Mouse (Mus musculus) adrenal gland, postnatal 4 days (tissue): ENCODE results near the gene Med15. TPM values are rescaled to one million over a fixed set of nuclear protein-coding genes. Genes with fewer than 3 reads are reported as not detected.
"Not testable (repeated sequence)": the region's sequence is repeated elsewhere in the genome, so short reads cannot be mapped to it uniquely, and the experiment has no call there.

Source experiments
- DNase-seq, 2 experiments: peaks; one replicate each; pipeline ENCODE4 v3.0.0; 2021 to 2022; ENCODE audit warnings: low spot score in 2 of 2, mixed read lengths in 2 of 2
- long read RNA-seq, 2 experiments: library from polyadenylated mRNA; stranded (forward); transcript quantifications; one replicate each; pipeline ENCODE4 v2.0.0; 2021
- total RNA-seq, 2 experiments: library from RNA; stranded (reverse); gene quantifications; 2 replicates each; pipeline ENCODE4 v1.2.3; 2021

The Med15 gene
- 10 to 100 TPM; 68.8 to 70.3 TPM for total RNA-seq
- long read RNA-seq, experiment 1, partial matches to known transcripts: 4 of 19 reads
- long read RNA-seq, experiment 1, other reads (novel, unspliced or antisense): 11 of 19 reads
- long read RNA-seq, experiment 2, transcript Med15-201 (18 exons, 3,410 nt): major isoform, 8 of 47 reads
- long read RNA-seq, experiment 2, partial matches to known transcripts: 15 of 47 reads
- long read RNA-seq, experiment 2, other reads (novel, unspliced or antisense): 20 of 47 reads

DNA sequence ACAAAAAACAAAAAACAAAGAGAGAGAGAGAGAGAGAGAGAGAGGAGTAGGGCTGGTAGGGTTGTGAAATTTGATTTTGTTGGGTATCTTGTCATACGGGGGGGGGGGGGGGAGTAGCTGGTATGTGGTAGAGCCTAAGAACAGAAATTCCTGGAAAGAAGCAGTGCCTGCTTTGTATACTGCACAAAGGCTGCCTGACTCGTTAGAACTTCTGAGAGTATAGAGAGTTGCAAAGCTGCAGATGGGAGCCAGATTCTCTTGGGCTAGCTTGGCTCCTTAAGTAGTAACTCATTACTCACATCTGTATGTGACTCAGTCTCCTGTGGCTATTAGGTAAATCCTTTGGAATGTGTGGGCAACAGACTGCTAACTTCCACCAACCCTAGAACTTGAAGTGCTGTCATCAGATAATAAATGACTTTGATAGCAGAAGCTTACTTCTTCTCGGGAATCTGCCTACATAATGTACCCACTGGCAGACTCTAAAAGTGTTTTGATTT lies at the start of gene Med15:
Gene Med15 (minus strand): TSS at position 51 of the 500 bp plus-strand sequence.
- no peak for DNase-seq

- DNase-seq: no peak
These were observed 47.0 kb upstream of the Med15 start for GRCm38 (mm10) chr16:17779692-17780091.

DNA sequence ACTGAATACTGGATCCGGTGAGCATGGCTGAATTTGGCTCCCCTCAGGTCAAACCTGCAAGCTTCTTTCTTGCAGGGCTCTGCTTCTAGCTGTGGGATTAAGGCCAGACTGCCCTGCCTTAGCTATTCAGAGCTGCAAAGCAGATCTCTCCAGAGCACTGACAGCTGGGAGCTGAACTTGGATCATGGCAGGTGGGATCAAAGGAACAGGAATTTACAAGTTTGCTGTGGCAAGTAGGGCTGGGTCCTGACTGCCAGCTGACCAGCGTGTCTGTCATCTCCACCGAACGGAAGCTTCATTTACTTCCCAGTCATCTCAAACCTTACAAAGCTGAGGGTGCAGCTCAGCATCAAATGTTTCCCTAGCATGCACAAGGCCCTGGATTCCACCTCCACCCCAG lies 45.5 kb upstream of the Med15 start:
- DNase-seq: no peak

GRCm38 (mm10) chr16:17776828-17777227 lies 44.1 kb upstream of the Med15 start:
- no peak for DNase-seq

GRCm38 (mm10) chr16:17771117-17771865 lies 38.6 kb upstream of the Med15 start:
- DNase-seq: no peak

- no peak for DNase-seq
These were observed 36.1 kb upstream of the Med15 start for GRCm38 (mm10) chr16:17768834-17769233.

DNA sequence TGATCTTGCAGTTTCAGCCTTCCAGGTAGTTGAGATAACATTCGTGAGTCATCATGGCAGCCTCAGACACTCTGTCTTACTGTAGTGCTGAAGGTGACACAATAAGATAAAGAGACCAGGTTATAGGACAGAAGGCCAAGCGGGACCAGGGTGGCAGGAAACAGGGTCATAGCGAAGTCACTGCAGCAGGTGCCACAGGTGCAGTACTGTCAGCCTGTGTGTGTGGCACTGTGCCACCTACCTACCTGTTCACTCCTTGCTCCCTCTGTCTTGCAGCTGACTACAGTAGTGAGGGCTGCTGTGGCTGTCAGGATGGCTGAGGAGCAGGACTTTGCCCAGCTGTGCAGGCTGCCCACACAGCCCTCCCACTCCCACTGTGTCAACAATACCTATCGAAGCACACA lies 31.4 kb upstream of the Med15 start:
- DNase-seq: no peak

- DNase-seq: no peak
These were observed 28.4 kb upstream of the Med15 start for GRCm38 (mm10) chr16:17761074-17761473.

DNA sequence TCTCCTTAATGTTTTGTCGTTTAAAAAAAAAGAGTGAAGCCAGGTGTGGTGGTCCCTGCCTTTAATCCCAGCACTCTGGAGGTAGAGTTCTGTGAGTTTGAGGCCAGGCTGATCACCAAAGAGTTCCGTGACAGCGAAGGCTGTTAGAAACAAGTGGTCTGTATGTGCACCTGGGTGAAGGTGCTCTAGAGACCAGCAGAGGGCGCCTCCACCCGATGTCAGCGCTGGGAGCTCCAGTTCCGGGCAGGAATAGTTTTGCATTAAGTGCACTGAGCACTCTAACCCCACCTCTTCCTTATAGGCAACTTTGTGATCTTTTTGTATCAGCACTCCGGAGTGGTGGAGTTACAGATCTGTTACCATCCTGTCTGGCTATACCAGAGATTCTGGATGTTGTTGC lies 28.0 kb upstream of the Med15 start:
- no peak for DNase-seq

DNA sequence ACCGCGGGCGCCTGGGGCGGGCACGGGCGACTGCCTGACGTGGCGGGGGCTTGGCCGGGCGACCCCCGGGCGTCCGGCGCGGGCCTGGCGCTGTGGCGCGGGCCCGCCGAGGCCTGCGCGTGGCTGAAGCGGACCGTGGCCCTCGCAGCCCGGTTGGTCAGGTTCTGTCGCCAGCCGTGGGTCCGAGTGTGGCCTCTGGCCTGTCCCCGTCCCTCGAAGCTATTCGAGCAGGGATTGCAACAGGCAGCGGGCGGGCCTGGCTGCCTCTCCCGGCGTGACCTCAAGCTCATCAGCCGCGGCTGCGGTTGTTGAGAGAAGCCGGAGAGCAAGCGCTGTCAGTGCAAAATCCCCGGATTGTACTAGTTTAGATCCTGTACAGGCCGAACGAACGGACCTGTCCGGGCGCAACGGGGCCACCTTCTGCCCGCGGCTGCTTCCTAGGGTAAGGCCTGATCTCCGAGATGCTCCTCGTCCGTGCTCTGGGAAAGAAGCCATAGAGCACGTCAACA lies 27.2 kb upstream of the Med15 start:
- peak in 1 of 2 experiments; percentile 38 for DNase-seq

DNA sequence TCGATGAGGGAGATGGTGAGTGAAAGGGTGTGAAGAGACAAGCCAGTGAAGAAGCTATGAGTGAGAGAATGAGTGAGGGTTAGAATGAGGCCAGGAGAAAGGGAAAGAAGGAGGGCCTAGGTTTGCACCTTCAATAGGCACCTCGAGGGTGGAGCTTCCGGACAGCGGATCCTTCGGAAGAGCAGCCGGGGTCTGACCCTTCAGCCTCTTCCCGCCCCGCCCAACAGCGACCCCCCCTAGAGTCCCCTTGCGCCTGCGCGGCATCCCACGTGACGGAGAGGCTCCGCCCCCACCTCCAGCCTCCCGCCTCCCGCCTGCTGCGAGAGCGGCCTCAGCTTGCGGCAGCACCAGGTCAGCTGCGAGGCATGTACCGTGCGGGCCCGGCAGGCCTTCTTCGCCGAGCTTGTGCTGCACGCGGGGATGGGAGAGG lies 26.7 kb upstream of the Med15 start, which contains the start of gene Klhl22:
Gene Klhl22 (plus strand): TSS at position 275 of the 430 bp plus-strand sequence.
- DNase-seq: peak; percentile 82 to 85

GRCm38 (mm10) chr16:17758902-17759301 lies 26.2 kb upstream of the Med15 start:
- no peak for DNase-seq

DNA sequence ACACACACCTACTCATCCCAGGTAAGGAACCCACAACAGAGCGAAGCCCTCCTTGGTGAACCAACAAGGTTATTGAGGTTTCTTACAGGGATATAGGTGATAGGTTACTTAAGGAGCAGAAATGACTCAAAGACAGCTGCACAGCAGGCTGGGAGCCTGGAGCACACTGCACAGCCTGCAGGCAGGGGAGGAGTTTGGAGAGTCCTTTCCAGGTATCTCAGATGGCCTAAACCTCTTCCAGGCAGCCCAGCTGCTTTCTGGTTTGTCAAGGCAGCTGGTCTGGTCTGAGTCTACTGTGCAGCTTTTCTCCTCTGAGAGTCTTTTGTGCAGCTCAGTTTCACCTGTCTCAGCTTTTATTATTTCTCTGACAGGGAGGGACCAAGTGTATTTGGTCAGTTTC lies 25.1 kb upstream of the Med15 start:
- no peak for DNase-seq

DNA sequence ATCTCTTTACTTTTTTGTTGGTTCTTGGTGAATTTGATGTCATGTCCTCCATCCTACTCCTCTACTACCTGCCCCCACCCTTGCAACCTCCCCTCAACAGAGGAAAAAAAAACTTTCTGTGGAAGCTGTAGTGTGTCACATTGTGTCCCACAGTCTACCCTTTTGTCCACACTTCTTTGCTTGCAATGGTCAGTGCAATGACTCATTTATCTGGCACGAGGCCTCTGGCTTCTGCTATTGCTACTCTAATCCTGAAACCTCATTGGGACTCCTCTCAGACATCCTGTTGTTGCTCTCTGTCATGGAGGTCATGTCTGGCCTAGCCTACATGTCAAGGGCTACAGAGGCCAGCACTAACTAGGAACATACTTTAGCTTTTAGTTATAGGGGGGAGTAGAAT lies 21.0 kb upstream of the Med15 start:
- no peak for DNase-seq

DNA sequence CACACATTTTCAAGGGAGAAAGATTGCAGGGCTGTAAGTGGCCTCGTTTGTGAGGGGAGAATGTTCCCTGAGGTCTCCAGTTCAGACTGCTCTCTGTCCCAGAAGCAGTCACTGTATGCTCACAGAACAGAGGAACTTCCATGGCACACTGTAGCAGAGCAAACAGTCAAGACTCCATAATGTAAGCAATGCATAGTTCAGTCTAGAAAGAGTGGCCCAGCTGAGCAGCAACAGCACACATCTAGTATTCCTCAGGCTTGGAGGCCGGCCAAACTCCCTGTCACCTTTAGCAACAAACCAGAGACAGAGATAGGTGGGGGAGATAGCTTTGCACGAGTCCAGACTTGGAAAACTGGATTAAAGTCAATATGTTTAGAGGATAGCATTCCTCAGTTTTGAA lies 20.3 kb upstream of the Med15 start:
- no peak for DNase-seq

DNA sequence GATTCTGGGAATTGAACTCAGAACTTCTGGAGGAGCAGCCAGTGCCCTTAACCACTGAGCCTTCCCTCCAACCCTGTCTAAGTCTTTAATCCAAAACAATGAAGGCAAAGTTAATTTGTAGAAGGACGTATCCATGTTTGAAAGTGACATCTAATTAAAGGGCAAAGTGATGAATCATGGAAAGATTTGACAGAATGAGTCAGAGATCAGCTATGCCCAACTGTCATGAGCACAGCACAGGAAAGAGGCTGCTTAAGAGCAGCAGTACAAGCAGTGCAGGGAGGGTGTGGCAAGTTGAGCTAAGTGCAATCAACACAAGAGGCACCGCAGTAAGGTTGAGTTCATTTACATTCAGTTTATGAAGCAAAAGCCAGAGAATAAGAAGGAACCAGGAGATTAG lies 12.4 kb upstream of the Med15 start:
- DNase-seq: no peak

GRCm38 (mm10) chr16:17744536-17744935 lies 11.8 kb upstream of the Med15 start:
- DNase-seq: no peak

DNA sequence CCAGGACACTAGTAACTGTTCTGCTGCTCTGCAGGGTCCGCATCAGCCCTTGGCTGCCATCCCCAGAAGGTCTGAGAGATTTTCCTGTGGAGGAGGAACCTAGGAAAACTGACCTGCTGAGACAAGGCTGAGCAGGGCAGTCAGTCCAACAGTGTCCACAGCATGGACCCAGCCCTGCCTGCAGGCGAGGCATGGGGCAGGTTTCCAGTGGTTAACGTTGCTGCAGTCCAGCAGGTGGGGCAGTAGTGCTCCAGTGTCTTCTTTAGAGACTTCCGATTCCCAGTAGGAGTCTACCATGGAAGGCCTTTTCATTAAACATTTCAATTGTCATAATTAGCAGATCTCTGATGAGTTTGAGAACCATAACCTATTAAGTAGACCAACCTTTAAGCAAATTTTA lies 10.6 kb upstream of the Med15 start:
- no peak for DNase-seq

DNA sequence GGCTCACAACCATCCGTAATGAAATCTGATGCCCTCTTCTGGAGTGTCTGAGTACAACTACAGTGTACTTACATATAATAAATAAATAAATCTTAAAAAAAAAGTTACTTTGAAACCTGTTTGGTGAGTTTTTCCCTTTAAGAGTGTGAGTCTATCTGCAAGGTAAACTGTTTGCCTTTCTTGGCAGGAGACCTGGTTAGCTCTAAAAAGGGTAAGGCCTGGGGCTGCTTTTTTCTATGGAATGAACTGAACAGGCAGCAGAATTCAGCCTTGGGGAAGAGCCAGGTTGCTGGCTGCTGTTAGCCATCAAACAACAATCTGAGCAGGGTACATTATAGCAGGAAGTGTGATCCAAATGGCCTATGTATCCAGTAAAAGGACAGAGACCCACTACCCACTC lies 10.1 kb upstream of the Med15 start:
- no peak for DNase-seq

- no peak for DNase-seq
These were observed 7.4 kb upstream of the Med15 start for GRCm38 (mm10) chr16:17740080-17740479.

GRCm38 (mm10) chr16:17736156-17736555 lies 3.5 kb upstream of the Med15 start:
- no peak for DNase-seq

DNA sequence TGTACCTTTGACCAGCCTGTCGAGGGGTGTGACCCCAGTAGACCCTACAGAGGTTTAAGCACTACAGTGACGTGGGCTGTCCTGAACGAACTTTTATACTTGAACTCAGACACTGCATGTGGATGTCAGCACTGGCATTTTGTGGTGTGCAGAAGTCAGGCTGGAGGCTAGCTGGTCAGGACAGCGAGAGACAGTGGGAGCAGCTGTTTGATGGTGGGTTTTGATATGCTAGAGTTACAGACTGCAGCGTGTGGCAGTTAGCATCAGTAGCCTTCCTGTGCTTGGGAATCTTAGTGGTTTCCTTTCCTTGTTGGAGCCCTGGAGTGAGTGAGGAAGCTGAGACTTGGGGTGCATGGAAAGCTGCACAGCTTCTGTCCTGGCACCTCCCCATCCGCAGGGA lies 2.2 kb upstream of the Med15 start:
- DNase-seq: not testable (repeated sequence)
